Mouse (Mus musculus) urinary bladder, postnatal 4 days (tissue): ENCODE results near the gene Rfx2.

ENCODE experiments used
- DNase-seq, 2 experiments: peaks; one replicate each; pipeline ENCODE4 v3.0.0; 2021 to 2022; ENCODE audit warnings: low spot score in 2 of 2

Rfx2 gene

DNA sequence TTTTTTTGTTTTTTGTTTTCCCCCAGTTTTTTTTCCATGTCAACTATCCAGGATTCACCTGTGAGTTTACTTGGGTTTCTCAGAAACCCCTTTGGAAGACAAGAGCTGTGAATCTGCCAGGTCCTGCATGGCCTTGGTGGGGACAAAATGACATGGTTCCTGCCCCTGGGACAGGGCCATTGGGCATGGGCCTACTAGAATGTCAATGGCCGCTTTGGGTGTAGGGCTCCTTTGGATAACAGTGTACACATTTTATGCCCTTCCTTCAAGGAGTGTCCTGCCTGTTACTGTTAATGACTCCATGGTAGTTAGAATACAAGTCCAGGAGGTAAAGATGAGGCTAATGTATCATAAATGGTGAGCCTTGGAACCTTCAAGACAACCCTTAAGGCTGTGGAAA is 2.1 kb upstream of the Rfx2 start:
- DNase-seq: no peak

DNA sequence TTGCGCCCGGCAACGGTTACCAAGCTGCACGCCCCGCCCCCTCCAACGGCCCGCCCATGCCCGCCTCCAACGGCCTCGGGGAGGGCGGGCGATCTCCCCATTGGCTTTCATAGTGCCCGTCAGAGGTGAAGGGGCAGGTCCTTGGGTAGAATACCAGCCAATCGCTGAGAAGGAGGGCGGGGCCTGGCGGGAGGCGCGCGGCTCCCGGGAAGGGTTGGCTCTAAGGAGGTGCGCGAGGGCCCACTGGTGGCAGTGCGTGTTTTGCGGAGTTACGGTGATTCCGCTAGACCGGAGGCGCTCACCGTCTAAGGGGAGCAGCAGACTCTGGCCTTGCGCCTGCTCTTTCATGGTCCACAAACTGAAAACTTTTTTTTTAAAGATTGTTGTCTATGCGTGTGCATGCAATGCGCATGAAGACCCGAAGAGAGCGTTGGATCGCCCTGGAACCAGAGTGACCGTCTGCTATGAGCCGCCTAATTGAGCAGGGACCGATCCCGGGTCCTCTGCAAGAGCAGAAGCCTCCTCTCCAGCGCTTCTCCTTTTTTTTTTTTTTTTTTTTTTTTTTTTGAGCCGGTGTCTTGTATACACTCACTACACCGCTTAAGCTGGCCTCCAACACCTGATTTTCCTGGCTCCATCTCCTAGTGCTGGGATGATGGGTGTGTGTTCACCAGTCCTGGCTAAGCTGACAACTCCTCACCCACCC is 451 bp upstream of the Rfx2 start:
- DNase-seq: peak; percentile 99

DNA sequence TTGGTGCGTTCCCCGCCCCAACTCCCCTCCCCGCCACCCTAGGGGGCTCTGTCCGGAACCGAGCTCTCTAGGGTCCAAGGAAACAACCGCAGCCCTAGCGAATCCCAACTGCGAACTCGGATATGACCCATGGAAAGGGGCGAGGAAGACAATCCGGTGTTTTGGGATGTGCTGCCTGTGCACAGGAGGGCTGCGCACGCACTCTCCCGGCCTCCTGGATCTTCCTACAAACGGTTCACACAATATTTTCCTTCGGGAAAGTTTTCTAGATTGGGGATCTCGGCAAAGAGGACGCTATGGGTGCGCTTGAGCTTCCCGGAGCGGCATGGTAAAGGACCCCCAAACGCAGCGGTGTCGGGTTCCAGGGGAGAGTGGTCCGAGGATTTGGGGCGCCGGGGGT is 1.0 kb downstream of the Rfx2 start:
- DNase-seq: no peak

DNA sequence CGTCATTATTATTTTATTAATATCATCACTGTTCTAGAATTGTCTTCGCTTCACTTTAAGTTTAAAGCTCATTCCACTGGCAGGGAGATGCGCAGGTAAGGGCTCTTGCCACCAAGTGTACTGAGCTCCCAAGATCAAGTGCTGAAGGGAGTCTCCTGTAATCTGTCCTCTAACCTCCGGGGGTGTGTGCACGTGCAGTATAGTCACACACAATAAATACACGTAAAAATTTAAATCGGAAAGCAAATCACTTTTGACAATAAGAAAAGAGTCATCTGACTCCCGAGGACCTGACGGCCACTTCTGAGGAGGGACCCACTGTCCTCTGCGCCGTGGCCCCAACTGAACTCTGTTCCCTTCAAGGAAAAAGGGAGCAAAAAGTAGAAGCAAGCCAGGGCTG is 1.6 kb downstream of the Rfx2 start:
- DNase-seq: no peak

DNA sequence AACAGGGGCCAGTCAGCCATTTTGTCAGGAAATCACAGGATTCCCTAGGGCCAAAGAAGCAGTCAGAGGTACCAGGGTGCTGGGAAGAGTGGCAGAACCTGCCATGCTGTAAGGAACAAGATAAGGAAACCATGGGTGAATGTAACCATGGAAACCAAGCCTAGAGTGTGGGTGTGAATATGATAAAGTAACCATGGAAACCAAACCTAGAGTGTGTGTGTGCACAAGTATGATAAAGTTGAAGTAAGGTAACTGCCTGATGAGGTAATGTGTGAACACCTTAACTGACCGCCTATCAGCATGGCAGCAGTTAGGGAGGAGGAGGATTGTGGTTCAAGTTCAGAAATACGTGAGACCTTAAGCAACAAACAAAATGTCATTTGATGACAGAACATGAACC is 4.1 kb downstream of the Rfx2 start:
- DNase-seq: no peak

DNA sequence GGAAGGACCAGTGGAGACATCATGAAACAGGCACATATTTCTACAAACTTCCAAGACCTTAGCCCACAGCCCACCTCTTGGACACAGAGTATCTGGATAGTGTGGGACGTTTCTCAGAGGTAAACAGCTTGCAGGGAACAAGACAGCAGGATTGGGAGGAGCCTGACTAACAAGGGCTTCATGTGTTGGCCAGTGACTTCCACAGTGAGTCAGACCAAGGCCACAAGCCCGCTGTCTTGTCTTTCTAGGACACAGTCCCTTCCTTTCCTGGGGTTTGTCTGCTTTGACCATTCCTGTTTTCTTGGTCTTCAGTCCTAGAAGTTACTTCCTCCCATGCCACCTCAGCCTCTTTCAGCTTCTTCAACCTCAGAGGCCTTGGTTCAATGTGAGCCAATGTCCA is 7.5 kb downstream of the Rfx2 start:
- DNase-seq: no peak

DNA sequence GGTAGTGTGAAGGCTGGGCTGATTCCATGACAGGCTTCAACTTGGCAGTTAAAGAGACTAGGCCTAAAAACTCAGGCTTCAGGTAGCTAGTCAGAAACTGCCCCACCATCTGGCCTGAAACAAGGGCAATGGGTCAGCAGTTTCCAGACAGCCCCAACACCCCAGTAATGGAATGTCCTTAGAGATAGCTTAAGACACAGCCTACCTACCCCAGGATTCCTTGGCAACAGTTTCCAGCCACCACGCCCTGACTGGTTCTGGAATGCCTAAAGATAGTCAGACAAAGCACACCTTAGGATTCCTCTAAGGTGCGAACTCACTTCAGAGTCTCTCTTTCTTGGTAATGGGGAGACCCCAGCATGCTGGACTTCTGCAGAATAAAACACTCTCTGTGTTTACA is 8.4 kb downstream of the Rfx2 start:
- no peak for DNase-seq

DNA sequence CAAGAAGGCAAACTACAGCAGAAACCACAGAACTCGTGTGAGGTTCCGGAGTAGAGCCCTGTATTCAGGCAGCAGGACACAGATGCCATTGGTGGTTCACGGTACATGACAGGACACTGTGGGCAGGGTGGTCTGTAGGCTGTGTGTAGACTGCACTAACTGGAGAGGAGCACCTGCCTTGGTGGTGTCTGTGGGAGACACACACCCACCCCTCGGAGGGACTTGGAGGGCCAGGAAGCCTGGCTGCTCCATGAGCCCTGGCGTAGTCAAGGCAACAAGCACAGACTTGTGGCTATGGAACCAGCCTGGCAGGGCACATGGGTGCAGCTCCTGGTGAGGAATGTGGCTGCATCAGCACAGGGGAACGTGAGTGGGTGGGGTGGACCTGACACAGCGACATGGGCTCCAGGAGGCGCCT is 11.1 kb downstream of the Rfx2 start:
- peak in 1 of 2 experiments; percentile 49 for DNase-seq

DNA sequence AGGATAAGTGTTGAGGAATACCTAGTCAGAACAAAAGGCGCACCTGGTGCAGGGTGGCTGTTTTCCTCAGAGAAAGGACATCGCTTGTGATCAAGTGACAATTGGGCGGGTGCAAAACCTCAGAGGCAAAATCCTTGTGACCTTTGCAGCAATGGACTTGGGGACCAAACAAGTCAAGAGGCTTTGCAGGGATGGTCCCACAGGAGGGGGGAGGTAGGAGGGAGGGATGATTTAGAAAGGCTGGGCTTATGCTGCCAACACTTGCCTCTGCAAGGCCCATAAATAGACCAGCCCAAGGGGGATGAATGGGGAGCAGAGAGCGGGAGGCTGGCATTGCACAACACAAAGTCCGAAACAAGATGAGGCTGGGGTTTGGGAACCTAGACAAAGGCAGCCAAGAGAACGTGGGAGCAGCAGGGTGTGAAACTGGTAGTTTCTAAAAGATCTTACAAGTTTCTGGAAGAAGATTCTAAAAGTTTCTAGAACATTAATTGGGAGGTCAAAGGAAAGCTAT is 11.7 kb downstream of the Rfx2 start:
- DNase-seq: no peak

DNA sequence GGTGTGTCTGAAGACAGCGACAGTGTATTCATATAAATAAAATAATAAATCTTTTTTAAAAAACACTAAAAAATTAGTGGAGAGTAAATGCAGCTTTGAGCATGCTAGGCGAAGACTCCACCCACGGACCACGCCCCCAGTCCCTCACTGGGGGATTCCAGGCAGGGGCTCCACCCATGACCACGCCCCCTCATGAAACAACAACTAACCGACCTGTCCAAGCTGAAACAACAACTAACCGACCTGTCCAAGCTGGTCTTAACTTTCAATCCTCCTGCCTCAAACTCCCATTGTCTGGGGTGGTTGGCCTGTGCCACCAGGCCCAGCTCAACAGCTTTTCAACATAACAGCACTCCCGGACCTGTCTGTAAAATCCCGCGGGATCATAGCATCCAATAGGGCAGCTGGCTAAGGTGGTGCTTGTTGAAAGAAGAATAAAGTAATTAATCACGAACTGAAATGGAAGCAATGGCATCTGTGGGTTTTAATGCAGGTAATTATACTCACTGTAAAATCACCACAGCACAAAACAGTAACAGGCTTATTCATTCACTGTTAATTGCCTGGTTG is 12.7 kb downstream of the Rfx2 start:
- DNase-seq: no peak

DNA sequence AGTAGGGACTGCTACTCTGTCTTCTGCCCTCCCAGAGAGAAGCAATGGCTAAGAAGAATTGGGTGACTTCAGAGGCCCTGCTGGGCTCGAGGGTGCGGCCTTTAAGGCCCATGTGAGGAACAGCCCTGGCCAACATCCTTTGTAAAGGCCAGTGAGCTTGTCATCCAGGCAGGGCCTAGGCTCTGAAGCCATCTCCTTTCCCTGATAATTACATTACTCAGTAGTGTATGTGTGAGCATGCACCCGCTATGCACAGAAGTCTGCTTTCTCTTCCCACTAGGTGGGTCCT is 15.8 kb downstream of the Rfx2 start:
- no peak for DNase-seq

DNA sequence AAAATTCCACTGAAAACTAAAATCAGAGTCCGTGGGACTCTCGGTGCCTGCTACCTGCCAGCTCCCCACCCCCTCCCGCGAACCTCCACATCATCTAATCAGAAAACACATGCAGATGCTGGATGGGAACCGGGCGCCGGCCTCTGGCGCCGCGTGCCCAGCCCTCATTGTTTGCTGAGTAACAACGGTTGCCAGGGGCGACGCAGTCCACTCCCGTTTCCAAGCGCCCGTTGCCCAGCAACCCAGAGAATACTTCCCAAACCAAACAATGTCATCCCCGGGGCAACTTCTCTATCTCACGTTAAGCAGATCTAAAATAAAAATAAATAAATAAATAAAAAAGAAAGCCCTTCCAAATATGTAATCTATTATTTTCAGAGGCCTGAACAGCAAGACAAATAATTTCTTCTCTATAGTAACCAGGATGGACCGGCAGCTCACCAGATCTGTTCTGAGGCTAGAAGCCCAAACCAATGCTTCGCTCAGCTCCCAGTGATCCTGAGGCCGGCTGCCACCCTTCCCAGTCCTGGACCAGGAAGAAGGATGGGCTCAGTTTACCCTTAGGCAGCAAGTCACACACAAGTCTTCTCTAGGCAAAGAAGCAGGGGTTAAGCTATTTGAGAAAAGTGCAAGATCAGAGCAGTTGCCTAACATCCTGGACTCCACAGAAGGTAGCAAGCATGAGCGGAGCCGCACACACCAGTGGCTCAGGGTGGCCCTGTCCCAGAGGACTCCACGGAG is 16.3 kb downstream of the Rfx2 start:
- DNase-seq: peak; percentile 74 to 88

DNA sequence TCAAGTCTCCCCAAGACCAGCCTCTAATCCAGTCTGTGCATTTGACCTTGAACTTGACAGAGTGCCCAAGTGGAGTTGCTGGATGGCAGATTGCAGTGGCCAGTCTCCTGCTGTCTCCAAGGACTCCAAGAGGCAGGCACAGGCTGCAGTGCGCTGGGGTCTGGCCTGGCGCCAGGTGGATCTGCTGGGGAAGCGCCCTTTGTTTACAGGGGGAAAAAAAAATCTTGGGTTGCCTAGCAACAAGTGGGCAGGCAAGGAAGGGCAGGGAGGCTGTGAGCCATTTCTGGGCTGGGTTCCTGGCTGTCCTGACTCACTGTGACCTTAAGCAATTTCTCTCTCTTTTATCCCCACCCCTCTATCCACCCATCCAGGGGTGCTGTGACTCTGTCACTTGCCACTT is 20.6 kb downstream of the Rfx2 start:
- peak; percentile 82 to 90 for DNase-seq

DNA sequence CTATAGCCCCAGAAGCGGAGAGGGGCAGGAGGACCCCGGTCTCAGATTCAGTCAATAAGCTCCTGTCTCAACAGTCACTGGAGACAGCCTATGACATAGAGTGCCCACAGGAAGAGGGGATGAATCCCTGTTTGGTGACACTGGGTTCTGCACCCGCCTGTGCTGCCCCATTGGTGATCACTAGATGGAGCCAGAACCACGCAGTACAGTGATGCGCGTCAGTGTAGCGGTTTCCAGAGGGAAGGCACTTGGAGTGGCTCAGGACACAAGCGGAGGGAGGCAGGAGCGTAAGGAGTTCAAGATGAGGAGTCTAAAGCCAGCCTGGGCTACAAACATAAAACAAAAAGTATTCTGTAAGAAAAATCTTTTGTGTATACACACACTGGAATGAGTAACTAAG is 22.3 kb downstream of the Rfx2 start:
- peak; percentile 67 to 75 for DNase-seq

DNA sequence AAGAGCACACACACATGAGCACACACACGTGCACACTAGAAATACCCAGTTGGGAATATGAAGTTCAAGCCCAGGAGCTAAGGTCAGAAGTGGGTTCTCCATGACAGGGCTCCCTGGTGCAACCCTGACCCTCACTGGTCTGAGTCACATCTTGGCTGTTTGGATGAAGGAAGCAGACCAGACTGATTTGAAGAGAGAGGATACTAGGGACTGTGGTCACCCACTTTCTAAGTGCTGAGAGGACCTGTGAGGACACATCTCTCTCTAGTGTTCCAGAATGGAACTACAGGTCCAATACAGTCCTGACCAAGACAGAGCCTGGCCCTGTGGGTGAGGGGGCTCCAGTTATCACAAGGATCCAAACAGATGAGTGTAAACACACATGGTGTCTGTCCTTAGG is 25.0 kb downstream of the Rfx2 start:
- DNase-seq: no peak

DNA sequence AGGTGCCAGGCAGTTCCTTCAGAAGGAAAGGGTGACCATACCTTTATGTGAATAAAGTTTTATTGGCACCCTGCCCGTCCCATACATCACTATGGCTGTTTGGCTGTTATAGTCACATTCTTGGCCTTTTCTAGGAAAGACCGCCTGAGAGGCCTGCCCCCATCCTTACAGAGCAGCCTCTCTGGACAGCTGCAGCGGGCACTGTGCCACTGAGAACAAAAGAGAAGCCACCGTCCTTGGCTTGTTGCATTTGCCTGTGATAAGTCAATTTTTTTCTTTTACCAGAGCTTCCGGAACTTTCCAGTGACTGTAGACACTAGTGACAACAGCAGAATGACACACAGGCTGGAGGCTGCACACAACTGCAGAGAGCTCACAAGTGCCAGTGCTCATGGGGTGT is 25.9 kb downstream of the Rfx2 start:
- DNase-seq: no peak

DNA sequence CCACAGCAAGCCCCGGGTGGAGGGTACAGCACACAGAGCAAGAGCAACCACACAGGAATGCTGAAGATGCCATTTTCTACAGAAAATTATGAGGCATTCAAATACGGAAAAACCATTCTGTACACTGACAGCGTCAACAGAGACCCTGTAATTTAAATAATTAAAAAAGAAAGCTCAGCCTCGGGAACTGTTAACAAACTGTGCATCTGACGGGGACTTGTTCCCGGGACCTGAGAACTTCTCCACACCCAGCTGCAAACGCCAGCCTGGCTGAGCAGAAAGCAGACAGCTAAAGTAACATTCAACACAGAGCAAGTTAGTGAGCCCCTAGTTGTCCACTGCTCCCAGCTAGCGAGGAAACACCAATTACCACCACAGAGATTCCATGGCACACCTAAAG is 28.7 kb downstream of the Rfx2 start:
- DNase-seq: no peak

DNA sequence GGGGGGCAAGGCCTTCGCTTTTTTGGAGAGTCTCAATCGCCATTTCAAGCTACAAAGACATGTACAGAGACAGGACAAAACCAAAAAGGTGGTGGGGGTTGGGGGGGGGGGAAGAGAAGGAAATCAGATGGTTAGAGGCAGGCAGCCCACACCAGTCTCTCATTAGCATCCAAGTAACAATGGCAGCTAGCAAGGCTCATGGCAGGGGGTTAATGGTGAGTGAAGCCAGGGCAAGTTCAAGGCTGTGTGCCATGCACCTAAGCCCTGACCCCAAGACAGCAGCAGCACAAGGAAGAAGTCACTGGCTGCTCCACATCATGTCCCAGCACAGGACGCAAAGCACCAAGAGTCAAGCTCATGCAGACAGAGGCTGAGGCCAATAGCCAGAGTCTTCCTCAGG is 31.5 kb downstream of the Rfx2 start:
- DNase-seq: no peak

DNA sequence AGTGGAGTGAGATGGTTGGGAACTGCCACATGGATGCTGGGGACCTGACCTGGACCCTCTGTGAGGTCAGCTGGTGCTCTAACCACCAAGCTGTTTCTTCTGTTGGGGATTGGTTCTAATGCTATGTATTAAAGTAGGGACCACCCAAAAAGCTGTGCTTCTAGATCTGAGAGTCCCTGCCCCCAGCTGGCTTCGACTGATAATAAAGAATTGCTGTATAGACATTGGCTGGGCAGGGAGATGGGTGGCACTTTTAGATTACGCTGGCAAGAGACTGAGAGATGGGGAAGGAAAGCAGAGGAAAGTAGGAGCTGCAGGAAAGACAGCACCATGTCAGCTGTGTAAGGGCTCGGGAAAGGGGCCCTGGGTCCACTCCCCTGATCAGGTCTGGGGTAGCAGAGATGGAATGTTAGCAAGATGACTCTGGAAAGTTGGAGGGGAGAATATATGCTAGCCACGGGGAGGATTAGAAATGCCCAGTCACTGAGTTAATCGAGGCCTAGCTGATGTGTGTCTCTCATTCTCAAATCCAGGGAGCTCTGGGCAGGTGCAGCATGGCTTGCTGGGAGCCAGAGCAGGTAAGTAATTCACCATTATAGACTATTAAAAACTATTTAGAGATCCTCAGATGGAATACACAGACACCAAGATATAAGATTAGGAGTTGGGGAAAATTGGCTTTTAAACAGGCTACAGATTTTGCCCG is 37.0 kb downstream of the Rfx2 start:
- no peak for DNase-seq

DNA sequence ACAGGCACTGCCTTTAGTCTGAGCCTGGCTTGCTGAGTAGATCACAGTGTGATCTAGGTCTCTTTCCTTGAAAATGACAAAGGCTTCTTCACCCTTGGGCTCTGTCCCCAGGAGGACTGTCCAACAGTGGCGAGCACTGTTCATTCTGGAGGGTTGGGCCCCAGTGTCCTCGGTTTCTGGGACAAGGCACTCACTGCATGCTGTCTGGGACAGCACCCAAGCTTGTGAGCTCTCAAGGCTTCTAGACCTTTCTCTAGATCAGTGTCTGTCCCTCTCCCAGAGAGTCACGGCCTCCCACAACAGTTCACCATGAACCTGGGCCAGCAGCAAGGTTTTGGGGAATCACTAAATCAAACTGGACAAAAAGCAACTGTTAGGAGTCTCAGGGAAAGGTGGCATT is 38.2 kb downstream of the Rfx2 start:
- no peak for DNase-seq

DNA sequence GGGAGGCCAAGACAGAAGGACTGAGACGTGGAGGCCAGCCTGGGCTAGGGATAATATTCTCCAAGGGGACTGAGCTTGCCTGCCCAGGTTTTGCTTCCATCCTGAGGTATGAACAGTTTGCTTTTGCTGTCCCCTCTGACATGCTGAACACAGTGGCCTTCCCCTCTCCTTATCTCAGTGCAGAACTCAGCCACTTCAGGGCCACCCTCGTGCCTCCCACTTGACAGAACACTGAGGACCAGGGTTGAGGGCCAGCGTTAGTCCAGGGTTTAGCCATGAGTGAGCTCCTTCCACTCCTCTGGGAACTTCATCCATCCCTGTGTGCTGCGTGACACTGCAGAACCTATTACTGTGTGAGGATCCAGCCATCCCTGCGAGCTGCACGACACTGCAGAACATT is 41.5 kb downstream of the Rfx2 start:
- DNase-seq: no peak

DNA sequence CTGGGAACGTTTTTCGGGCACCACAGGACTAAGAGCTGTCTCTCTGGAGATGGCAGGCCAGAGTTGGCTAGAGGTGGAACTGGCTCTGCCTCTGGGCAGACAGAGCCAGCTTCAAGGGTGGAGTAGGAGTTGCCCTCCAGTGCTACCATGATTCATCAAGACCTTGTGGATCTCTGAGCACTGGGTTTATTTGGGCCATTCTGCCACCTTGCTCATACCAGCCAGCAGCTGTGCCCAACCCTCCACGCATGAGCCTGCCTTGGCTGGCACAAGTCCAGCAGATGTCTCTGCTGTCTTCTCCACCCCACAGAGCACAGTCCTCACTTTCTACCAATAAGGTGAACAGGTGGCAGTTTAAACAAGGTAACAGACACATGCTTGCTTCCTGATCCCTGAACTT is 41.9 kb downstream of the Rfx2 start:
- no peak for DNase-seq
